Mouse (Mus musculus): ENCODE data around the gene Amacr. TPM values are rescaled to one million over a fixed set of nuclear protein-coding genes. Genes with fewer than 3 reads are reported as not detected.

Amacr gene
- 10 to 100 TPM in 1 of 2 experiments, 1 to 10 TPM in 1; 6.4 to 10.8 TPM for total RNA-seq (2021)

GRCm38 (mm10) chr15:10981377-10982063 lies at the start of gene Amacr:
Amacr (plus strand) TSS chr15:10981756.
- DNase-seq (ENCODE audit: extremely low spot score in 1 of 2, low spot score in 2 of 2) = peak; percentile 79 to 92
- intact Hi-C loops (cut with DNase I) = loop anchor here (5.0 kb wide), 1 partner anchor 59 kb away; no protein-coding TSS in a partner anchor

GRCm38 (mm10) chr15:10933930-10934329 lies 47.6 kb upstream of the Amacr start:
- no peak for DNase-seq (ENCODE audit: extremely low spot score in 1 of 2, low spot score in 2 of 2)
- intact Hi-C loops (cut with DNase I) = no loop called here

GRCm38 (mm10) chr15:10940148-10941108 lies 41.1 kb upstream of the Amacr start:
- intact Hi-C loops (cut with DNase I) = no loop called here
- no peak for DNase-seq (ENCODE audit: extremely low spot score in 1 of 2, low spot score in 2 of 2)

DNA sequence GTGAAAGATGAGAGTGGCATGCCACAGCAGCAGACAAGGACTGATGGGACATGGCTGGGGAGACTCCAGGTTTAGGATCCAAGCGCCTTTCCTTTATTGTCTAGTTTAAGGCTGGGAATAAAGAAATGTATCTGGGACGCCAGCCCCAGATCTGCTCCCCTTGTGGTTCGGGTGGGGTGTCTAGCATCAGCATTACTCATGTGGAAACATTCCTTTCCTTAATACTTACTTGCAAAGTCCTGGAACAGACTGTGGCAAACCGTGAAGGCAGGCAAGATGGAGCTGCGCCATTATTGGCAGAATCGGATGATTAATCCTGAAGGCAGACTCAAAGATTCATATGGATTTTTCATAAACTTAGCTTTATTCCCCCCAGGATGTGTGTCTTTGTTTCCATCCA lies 39.7 kb upstream of the Amacr start:
- DNase-seq (ENCODE audit: extremely low spot score in 1 of 2, low spot score in 2 of 2) = no peak
- intact Hi-C loops (cut with DNase I) = no loop called here

- intact Hi-C loops (cut with DNase I) = no loop called here
- no peak for DNase-seq (ENCODE audit: extremely low spot score in 1 of 2, low spot score in 2 of 2)
These were observed 33.7 kb upstream of the Amacr start for GRCm38 (mm10) chr15:10947852-10948251.

DNA sequence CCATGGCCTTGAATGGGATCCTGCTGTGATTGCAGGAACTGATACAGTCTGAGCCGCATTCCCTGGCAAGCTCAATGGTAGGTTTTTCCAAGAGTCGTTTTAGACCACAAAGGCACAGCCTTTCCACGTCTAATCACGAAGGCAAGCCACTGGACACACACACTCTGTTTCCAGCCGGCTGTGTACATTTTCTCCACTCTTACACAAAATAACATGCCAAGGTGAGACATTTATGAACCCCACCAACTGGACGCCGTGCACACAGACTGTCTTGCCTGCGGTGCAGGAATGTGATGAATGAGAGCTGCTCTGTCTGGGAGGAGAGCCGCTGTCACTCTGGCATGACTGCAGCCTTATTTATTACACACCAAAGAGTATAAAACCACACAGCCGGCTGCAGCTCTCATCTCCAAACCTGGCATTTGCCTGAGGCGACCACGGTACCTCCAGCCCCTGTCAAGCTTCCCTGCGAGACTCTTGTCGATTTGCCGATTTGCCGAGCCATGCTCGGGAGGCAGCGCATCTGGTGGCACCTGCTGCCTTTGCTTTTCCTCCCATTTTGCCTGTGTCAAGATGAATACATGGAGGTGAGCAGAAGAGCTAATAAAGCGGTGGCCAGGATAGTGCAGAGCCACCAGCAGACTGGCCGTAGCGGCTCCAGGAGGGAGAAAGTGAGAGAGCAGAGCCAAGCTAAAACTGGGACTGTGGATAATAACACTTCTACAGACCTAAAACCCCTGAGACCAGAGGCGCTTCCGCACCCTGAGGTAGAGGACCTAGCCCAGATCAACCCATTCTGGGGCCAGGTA lies 29.4 kb upstream of the Amacr start, which contains the start of gene C1qtnf3:
C1qtnf3 (plus strand) TSS at position 382 of the 809 bp plus-strand sequence.
- DNase-seq (ENCODE audit: extremely low spot score in 1 of 2, low spot score in 2 of 2) = no peak
- intact Hi-C loops (cut with DNase I) = no loop called here

DNA sequence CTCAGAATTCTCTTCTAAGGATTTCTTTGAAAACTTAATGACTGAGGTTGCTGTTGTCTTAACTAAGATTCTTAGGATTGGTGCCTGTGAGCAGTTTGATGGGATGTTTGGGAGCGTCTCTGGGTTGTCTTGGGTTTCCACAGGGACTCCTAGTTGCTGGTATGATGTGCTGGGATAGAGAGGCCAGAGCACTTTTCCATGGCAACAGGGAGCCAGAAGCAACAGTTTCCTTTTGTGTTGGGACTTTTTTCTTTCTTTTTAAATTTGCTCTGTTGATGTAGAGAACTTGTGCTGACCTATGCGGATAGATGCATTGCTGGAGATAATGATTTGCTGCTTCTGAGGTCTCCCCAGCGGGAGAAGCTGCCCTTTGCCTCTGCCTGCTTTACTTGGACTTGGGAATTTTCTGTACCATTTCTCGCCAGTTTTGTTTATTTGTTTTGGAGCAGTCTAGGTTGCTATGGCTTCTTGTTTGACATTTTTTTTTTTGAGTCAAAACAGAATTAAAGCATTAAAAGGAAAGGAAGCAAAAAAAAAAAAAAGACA lies 28.7 kb upstream of the Amacr start:
- DNase-seq (ENCODE audit: extremely low spot score in 1 of 2, low spot score in 2 of 2) = no peak
- intact Hi-C loops (cut with DNase I) = no loop called here

DNA sequence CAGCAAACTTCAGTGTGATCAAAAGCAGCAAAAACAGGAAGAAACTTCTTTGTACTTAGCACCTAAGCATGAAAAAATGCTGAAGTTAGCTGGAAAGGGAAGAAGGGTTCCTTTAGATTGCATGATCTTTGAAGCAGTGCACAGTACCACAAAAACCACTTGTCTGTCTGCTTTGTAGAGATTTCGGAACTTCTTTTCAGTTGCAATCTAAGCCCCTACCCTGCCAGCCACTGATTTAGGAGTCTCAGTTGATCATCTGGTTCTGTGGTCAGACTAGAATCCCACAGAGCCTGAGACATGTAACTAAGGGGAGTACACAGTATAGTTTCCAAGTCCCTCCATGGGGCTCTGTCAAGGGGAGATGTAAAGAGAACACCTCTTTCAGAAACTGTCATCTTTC lies 28.1 kb upstream of the Amacr start:
- DNase-seq (ENCODE audit: extremely low spot score in 1 of 2, low spot score in 2 of 2) = no peak
- intact Hi-C loops (cut with DNase I) = no loop called here

GRCm38 (mm10) chr15:10954381-10955016 lies 27.1 kb upstream of the Amacr start:
- intact Hi-C loops (cut with DNase I) = no loop called here
- DNase-seq (ENCODE audit: extremely low spot score in 1 of 2, low spot score in 2 of 2) = no peak

GRCm38 (mm10) chr15:10955156-10955555 lies 26.4 kb upstream of the Amacr start:
- intact Hi-C loops (cut with DNase I) = no loop called here
- no peak for DNase-seq (ENCODE audit: extremely low spot score in 1 of 2, low spot score in 2 of 2)

GRCm38 (mm10) chr15:10956706-10957105 lies 24.9 kb upstream of the Amacr start:
- intact Hi-C loops (cut with DNase I) = no loop called here
- DNase-seq (ENCODE audit: extremely low spot score in 1 of 2, low spot score in 2 of 2) = no peak

DNA sequence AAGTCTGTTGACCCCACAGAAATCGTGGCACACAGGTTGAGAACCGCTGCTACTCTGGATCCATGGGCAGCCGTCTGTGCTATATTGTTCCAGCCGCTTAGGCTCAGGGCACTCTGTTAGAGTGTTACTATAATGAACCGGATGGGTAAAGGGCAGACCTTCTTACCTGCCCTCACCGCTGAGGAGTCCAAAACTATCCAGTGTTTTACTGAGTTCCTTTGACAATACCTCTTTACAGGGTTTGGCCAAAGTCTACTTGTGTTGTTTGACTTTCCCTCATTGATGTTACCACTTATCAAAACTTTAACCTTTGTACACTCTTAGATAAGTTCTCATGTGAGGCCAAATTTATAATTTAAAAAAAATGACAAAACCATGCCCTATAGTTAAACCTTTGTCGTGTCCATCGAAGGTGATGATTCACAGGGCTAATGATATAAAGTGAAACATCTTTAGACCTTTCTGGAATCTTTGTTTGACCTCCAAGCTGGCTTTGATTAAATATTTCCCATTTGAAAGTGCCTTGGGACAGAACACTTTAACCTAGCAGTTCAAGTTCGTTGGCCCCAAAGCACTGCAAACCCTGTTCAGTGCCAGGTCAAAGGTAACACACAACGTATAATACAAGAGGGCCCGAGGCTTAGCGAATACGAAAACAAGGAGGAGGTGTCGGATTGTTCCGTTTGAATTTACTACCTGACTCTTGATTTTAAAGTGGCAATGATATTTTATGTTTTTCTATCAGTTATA lies 22.1 kb upstream of the Amacr start:
- DNase-seq (ENCODE audit: extremely low spot score in 1 of 2, low spot score in 2 of 2) = no peak
- intact Hi-C loops (cut with DNase I) = no loop called here

- intact Hi-C loops (cut with DNase I) = no loop called here
- DNase-seq (ENCODE audit: extremely low spot score in 1 of 2, low spot score in 2 of 2) = no peak
These were observed 21.3 kb upstream of the Amacr start for GRCm38 (mm10) chr15:10960267-10960666.

DNA sequence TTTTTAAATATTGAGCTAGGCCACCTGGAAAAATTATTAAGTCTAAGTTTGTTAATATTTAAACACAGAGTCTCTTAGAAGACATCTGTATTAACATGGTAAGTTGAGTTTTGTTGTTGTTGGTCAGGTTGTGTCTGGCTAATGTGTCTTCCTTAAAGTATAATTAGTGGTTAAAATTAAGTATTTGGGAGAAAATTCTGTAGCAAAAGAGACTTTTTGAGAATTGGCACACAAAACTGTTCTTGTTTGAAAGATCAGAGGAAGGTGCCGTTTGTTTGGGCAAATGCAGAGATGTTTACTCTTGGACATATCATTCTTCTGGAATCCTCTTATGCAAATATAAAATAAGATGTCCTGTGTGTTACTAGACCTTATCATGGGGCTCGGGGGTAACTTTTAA lies 19.0 kb upstream of the Amacr start:
- intact Hi-C loops (cut with DNase I) = no loop called here
- DNase-seq (ENCODE audit: extremely low spot score in 1 of 2, low spot score in 2 of 2) = no peak

DNA sequence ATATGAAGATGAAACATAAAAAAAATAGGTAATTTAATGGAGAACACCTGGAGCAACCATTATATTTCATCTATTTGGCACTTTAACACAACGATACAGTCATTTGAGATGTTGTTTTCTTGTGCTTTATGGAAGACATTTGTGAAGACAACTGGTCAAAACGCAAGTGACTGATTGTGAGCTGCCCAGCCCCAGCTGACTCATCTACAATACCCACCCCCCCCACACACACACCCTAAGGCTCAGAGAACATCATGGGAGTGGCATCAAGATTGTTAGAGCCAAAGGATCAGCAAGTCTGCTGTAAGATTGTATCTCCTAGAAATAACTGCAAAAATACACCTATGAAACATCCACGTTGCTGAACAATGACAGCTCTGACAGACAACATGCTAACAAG lies 12.1 kb upstream of the Amacr start:
- intact Hi-C loops (cut with DNase I) = no loop called here
- no peak for DNase-seq (ENCODE audit: extremely low spot score in 1 of 2, low spot score in 2 of 2)

GRCm38 (mm10) chr15:10970777-10971176 lies 10.8 kb upstream of the Amacr start:
- DNase-seq (ENCODE audit: extremely low spot score in 1 of 2, low spot score in 2 of 2) = no peak
- intact Hi-C loops (cut with DNase I) = no loop called here

- intact Hi-C loops (cut with DNase I) = no loop called here
- no peak for DNase-seq (ENCODE audit: extremely low spot score in 1 of 2, low spot score in 2 of 2)
These were observed 4.4 kb upstream of the Amacr start for GRCm38 (mm10) chr15:10977151-10977550.

DNA sequence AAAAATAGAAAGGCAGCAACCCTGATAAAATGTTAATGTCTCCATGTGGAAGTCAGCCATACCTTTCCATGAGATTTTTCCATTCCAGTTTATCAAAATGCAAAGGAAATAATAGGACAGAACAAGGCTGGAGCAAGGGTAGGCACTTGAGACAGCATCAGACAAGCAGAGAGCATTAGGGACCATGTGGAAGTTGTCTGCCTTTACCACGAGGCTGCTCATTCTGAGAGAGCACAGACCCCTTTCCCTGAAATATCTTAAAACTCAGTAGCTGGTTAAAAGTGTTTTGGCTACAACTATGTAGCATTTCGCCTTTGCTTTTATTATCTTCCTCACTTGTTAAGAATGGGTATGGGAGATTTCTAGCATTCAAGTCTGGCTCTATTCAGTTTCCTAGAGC lies 844 bp upstream of the Amacr start:
- no peak for DNase-seq (ENCODE audit: extremely low spot score in 1 of 2, low spot score in 2 of 2)
- intact Hi-C loops (cut with DNase I) = loop anchor here (5.0 kb wide), 1 partner anchor 58 kb away; no protein-coding TSS in a partner anchor

All from left cerebral cortex, postnatal 10 days (tissue).